Mouse (Mus musculus) hindbrain, embryonic 15.5 days (tissue): Measurements from ENCODE around the gene Slc6a6. TPM values are rescaled to one million over a fixed set of nuclear protein-coding genes. Genes with fewer than 3 reads are reported as not detected.

Source experiments
- ATAC-seq: fragments of 200-750 bp; cut with Nextera tagmentation; 2 replicates; pipeline ENCODE4 v1.8.0; 2017; ENCODE audit warnings: low read depth, moderate number of reproducible peaks, moderate TSS enrichment; ENCODE audit not compliant: low FRiP score
- H3K27ac ChIP-seq: fragments of 300-500 bp; sonication (generic); replicated peaks from 2 replicates; pipeline ENCODE4 v1.5.1; 2015; ENCODE audit warnings: mild to moderate bottlenecking, inconsistent platforms
- H3K27me3 ChIP-seq: fragments of 300-500 bp; sonication (generic); 2 replicates; pipeline ENCODE4 v1.6.1; 2015; ENCODE audit warnings: control low read depth, inconsistent platforms
- H3K36me3 ChIP-seq: fragments of 300-500 bp; sonication (generic); 2 replicates; pipeline ENCODE4 v1.6.1; 2015; ENCODE audit warnings: control low read depth, inconsistent platforms
- H3K4me1 ChIP-seq: fragments of 300-500 bp; sonication (generic); replicated peaks from 2 replicates; pipeline ENCODE4 v1.6.1; 2015; ENCODE audit warnings: control low read depth, inconsistent platforms
- H3K4me2 ChIP-seq: fragments of 300-500 bp; sonication (generic); 2 replicates; pipeline ENCODE4 v1.6.1; 2015; ENCODE audit warnings: moderate library complexity, mild to moderate bottlenecking, inconsistent platforms
- H3K4me3 ChIP-seq: fragments of 300-500 bp; sonication (generic); 2 replicates; pipeline ENCODE4 v1.5.1; 2015; ENCODE audit warnings: mild to moderate bottlenecking, inconsistent platforms
- H3K9ac ChIP-seq: fragments of 300-500 bp; sonication (generic); 2 replicates; pipeline ENCODE4 v1.6.1; 2015; ENCODE audit warnings: inconsistent platforms
- H3K9me3 ChIP-seq: fragments of 300-500 bp; sonication (generic); 2 replicates; pipeline ENCODE4 v1.6.1; 2016; ENCODE audit warnings: control low read depth, inconsistent platforms
- WGBS: fragments of 180-500 bp; shearing (Covaris S2); methylation state at CpG from one replicate; pipeline ENCODE4 v1.1.7; 2015; 5-methylcytosine and 5-hydroxymethylcytosine counted together
- polyA plus RNA-seq: library from polyadenylated mRNA; unstranded; fragments of >200 nt; fragmentation: Nextera tagmentation; extraction: Ambion mirVana; gene quantifications from 2 replicates; pipeline ENCODE4 v1.2.1, GENCODE M21; 2015

The Slc6a6 gene
- polyA plus RNA-seq, 1 experiment from 2014 or later: 102 TPM

- no peaks in the 10 kb centered on the region for H3K9me3 ChIP-seq
- ATAC-seq: no peak
- H3K36me3 ChIP-seq: no peaks in the 10 kb centered on the region
- no peak overlapping the region for H3K27ac ChIP-seq
- H3K4me3 ChIP-seq: no peak overlapping the region
- H3K27me3 ChIP-seq: no peaks in the 10 kb centered on the region
- no peak overlapping the region for H3K4me2 ChIP-seq
- no peaks in the 10 kb centered on the region for H3K4me1 ChIP-seq
- WGBS: 62% methylated on average over 6 of the region's 6 CpGs
- H3K9ac ChIP-seq: no peak overlapping the region
Measured at GRCm38 (mm10) chr6:91655874-91656433, 27.9 kb upstream of the Slc6a6 start.

- Histone ChIP-seq H3K4me1 (no peaks in the 10 kb centered on the region), H3K9me3 (no peaks in the 10 kb centered on the region), H3K9ac (no peak overlapping the region), H3K4me2 (no peak overlapping the region), H3K4me3 (no peak overlapping the region), H3K27me3 (no peaks in the 10 kb centered on the region), H3K27ac (no peak overlapping the region), H3K36me3 (no peaks in the 10 kb centered on the region)
- WGBS: 57% methylated on average over 1 of the region's 1 CpGs
- no peak for ATAC-seq
Measured at GRCm38 (mm10) chr6:91658288-91658687, 25.6 kb upstream of the Slc6a6 start.

GRCm38 (mm10) chr6:91659841-91660509 lies 23.9 kb upstream of the Slc6a6 start:
- Histone ChIP-seq H3K9me3 (no peaks in the 10 kb centered on the region), H3K4me3 (no peak overlapping the region), H3K27ac (no peak overlapping the region), H3K9ac (no peak overlapping the region), H3K27me3 (no peaks in the 10 kb centered on the region), H3K4me2 (no peak overlapping the region), H3K4me1 (no peaks in the 10 kb centered on the region), H3K36me3 (no peaks in the 10 kb centered on the region)
- no peak for ATAC-seq
- 68% methylated on average over 2 of the region's 2 CpGs for WGBS

GRCm38 (mm10) chr6:91662301-91662700 lies 21.6 kb upstream of the Slc6a6 start:
- H3K9ac ChIP-seq: no peak overlapping the region
- H3K9me3 ChIP-seq: no peaks in the 10 kb centered on the region
- no peaks in the 10 kb centered on the region for H3K27me3 ChIP-seq
- H3K4me2 ChIP-seq: no peak overlapping the region
- H3K36me3 ChIP-seq: no peaks in the 10 kb centered on the region
- 73% methylated on average over 6 of the region's 6 CpGs for WGBS
- no peak overlapping the region for H3K27ac ChIP-seq
- H3K4me1 ChIP-seq: no peaks in the 10 kb centered on the region
- no peak overlapping the region for H3K4me3 ChIP-seq
- no peak for ATAC-seq

GRCm38 (mm10) chr6:91663616-91664015 lies 20.2 kb upstream of the Slc6a6 start:
- no peak overlapping the region for H3K9ac ChIP-seq
- H3K4me1 ChIP-seq: no peaks in the 10 kb centered on the region
- 87% methylated on average over 6 of the region's 6 CpGs for WGBS
- H3K4me2 ChIP-seq: no peak overlapping the region
- H3K9me3 ChIP-seq: no peaks in the 10 kb centered on the region
- no peaks in the 10 kb centered on the region for H3K27me3 ChIP-seq
- H3K27ac ChIP-seq: no peak overlapping the region
- no peak for ATAC-seq
- no peak overlapping the region for H3K4me3 ChIP-seq
- no peaks in the 10 kb centered on the region for H3K36me3 ChIP-seq

GRCm38 (mm10) chr6:91665267-91665666 lies 18.6 kb upstream of the Slc6a6 start:
- no peak overlapping the region for H3K4me3 ChIP-seq
- H3K9me3 ChIP-seq: no peaks in the 10 kb centered on the region
- no peak overlapping the region for H3K9ac ChIP-seq
- no peak for ATAC-seq
- H3K27ac ChIP-seq: no peak overlapping the region
- H3K4me2 ChIP-seq: no peak overlapping the region
- H3K4me1 ChIP-seq: no peaks in the 10 kb centered on the region
- H3K27me3 ChIP-seq: no peaks in the 10 kb centered on the region
- 88% methylated on average over 6 of the region's 6 CpGs for WGBS
- H3K36me3 ChIP-seq: no peaks in the 10 kb centered on the region

- H3K27me3 ChIP-seq: no peaks in the 10 kb centered on the region
- H3K36me3 ChIP-seq: no peaks in the 10 kb centered on the region
- H3K9ac ChIP-seq: no peak overlapping the region
- H3K4me1 ChIP-seq: no peaks in the 10 kb centered on the region
- H3K9me3 ChIP-seq: no peaks in the 10 kb centered on the region
- no peak for ATAC-seq
- H3K27ac ChIP-seq: no peak overlapping the region
- H3K4me3 ChIP-seq: no peak overlapping the region
- 87% methylated on average over 3 of the region's 3 CpGs for WGBS
- no peak overlapping the region for H3K4me2 ChIP-seq
Measured at GRCm38 (mm10) chr6:91665990-91666700, 17.7 kb upstream of the Slc6a6 start.

GRCm38 (mm10) chr6:91667141-91667540 lies 16.7 kb upstream of the Slc6a6 start:
- ATAC-seq: no peak
- no peak overlapping the region for H3K4me2 ChIP-seq
- no peak overlapping the region for H3K9ac ChIP-seq
- H3K9me3 ChIP-seq: no peaks in the 10 kb centered on the region
- no peaks in the 10 kb centered on the region for H3K27me3 ChIP-seq
- no peaks in the 10 kb centered on the region for H3K36me3 ChIP-seq
- no peak overlapping the region for H3K27ac ChIP-seq
- H3K4me1 ChIP-seq: no peaks in the 10 kb centered on the region
- H3K4me3 ChIP-seq: no peak overlapping the region
- 91% methylated on average over 4 of the region's 4 CpGs for WGBS

GRCm38 (mm10) chr6:91668276-91668675 lies 15.6 kb upstream of the Slc6a6 start:
- Histone ChIP-seq H3K4me3 (no peak overlapping the region), H3K4me1 (no peaks in the 10 kb centered on the region), H3K4me2 (no peak overlapping the region), H3K27ac (no peak overlapping the region), H3K9me3 (no peaks in the 10 kb centered on the region), H3K9ac (no peak overlapping the region), H3K27me3 (no peaks in the 10 kb centered on the region), H3K36me3 (no peaks in the 10 kb centered on the region)
- no peak for ATAC-seq
- WGBS: 43% methylated on average over 5 of the region's 5 CpGs

- Histone ChIP-seq H3K36me3 (no peaks in the 10 kb centered on the region), H3K4me2 (no peak overlapping the region), H3K9ac (no peak overlapping the region), H3K4me1 (no peaks in the 10 kb centered on the region), H3K9me3 (no peaks in the 10 kb centered on the region), H3K27ac (no peak overlapping the region), H3K27me3 (no peaks in the 10 kb centered on the region), H3K4me3 (no peak overlapping the region)
- no peak for ATAC-seq
- WGBS: 28% methylated on average over 4 of the region's 4 CpGs
Measured at GRCm38 (mm10) chr6:91669270-91669669, 14.6 kb upstream of the Slc6a6 start.

- no peaks in the 10 kb centered on the region for H3K9me3 ChIP-seq
- ATAC-seq: no peak
- no peak overlapping the region for H3K4me3 ChIP-seq
- H3K4me2 ChIP-seq: no peak overlapping the region
- H3K36me3 ChIP-seq: no peaks in the 10 kb centered on the region
- no peaks in the 10 kb centered on the region for H3K27me3 ChIP-seq
- H3K4me1 ChIP-seq: no peaks in the 10 kb centered on the region
- WGBS: 32% methylated on average over 6 of the region's 6 CpGs
- no peak overlapping the region for H3K9ac ChIP-seq
- H3K27ac ChIP-seq: no peak overlapping the region
Measured at GRCm38 (mm10) chr6:91670224-91670623, 13.6 kb upstream of the Slc6a6 start.

GRCm38 (mm10) chr6:91674757-91675350 lies 9.0 kb upstream of the Slc6a6 start:
- Histone ChIP-seq H3K27ac (no peak overlapping the region), H3K4me2 (no peak overlapping the region), H3K27me3 (no peaks in the 10 kb centered on the region), H3K36me3 (no peaks in the 10 kb centered on the region), H3K9me3 (no peaks in the 10 kb centered on the region), H3K4me1 (peaks cover 13% of the 10 kb centered on the region), H3K9ac (no peak overlapping the region), H3K4me3 (no peak overlapping the region)
- ATAC-seq: no peak
- 58% methylated on average over 5 of the region's 5 CpGs for WGBS
